Mouse (Mus musculus): ENCODE measurements at regions not wholly inside any gene's neighbourhood (a gene's known extent, or its start where the extent isn't known, plus 50 kb on each side); places are given as distances from the start of the nearest gene placed in this dataset.

- ATAC-seq, result no peak
These were observed 64.5 kb downstream of the Gm11146 start for GRCm38 (mm10) chr16:77537351-77537750.

- no peak for ATAC-seq
These were observed 65.1 kb downstream of the Gm11146 start for GRCm38 (mm10) chr16:77536746-77537145.

- ATAC-seq, result no peak
These were observed 65.6 kb downstream of the Gm11146 start for GRCm38 (mm10) chr16:77536314-77536713.

- ATAC-seq, result no peak
These were observed 66.9 kb downstream of the Gm11146 start for GRCm38 (mm10) chr16:77535021-77535420.

- ATAC-seq, result no peak
These were observed 70.3 kb downstream of the Gm11146 start for GRCm38 (mm10) chr16:77531596-77531995.

GRCm38 (mm10) chr16:77527951-77528350 lies 73.9 kb downstream of the Gm11146 start:
- ATAC-seq, result no peak

- no peak for ATAC-seq
These were observed 87.3 kb downstream of the Gm11146 start for GRCm38 (mm10) chr16:77514606-77515005.

- no peak for ATAC-seq
These were observed 98.3 kb downstream of the Gm11146 start for GRCm38 (mm10) chr16:77503556-77503955.

- ATAC-seq, result no peak
These were observed 99.0 kb downstream of the Gm11146 start for GRCm38 (mm10) chr16:77502916-77503315.

GRCm38 (mm10) chr16:77502026-77502425 lies 99.9 kb downstream of the Gm11146 start:
- no peak for ATAC-seq

GRCm38 (mm10) chr16:77500981-77501380 lies 100.9 kb downstream of the Gm11146 start:
- no peak for ATAC-seq

GRCm38 (mm10) chr16:77500413-77500812 lies 101.5 kb downstream of the Gm11146 start:
- no peak for ATAC-seq

GRCm38 (mm10) chr16:77499537-77500301 lies 102.2 kb downstream of the Gm11146 start:
- ATAC-seq, result no peak

- no peak for ATAC-seq
These were observed 106.6 kb downstream of the Gm11146 start for GRCm38 (mm10) chr16:77495310-77495709.

GRCm38 (mm10) chr16:77494042-77494441 lies 107.9 kb downstream of the Gm11146 start:
- ATAC-seq, result no peak

- ATAC-seq, result no peak
These were observed 113.7 kb downstream of the Gm11146 start for GRCm38 (mm10) chr16:77488155-77488554.

GRCm38 (mm10) chr16:77479812-77480211 lies 122.1 kb downstream of the Gm11146 start:
- ATAC-seq, result no peak

GRCm38 (mm10) chr16:77471868-77472267 lies 130.0 kb downstream of the Gm11146 start:
- ATAC-seq, result no peak

GRCm38 (mm10) chr16:77469903-77470302 lies 132.0 kb downstream of the Gm11146 start:
- no peak for ATAC-seq

GRCm38 (mm10) chr16:77469328-77469875 lies 132.5 kb downstream of the Gm11146 start:
- no peak for ATAC-seq

GRCm38 (mm10) chr16:77467216-77467615 lies 134.7 kb downstream of the Gm11146 start:
- ATAC-seq, result no peak

- no peak for ATAC-seq
These were observed 137.3 kb downstream of the Gm11146 start for GRCm38 (mm10) chr16:77464623-77465022.

GRCm38 (mm10) chr16:77461922-77462321 lies 140.0 kb downstream of the Gm11146 start:
- ATAC-seq, result no peak

GRCm38 (mm10) chr16:77461459-77461858 lies 140.4 kb downstream of the Gm11146 start:
- no peak for ATAC-seq

GRCm38 (mm10) chr16:77459651-77460050 lies 142.2 kb downstream of the Gm11146 start:
- ATAC-seq, result no peak
